Mouse (Mus musculus) kidney, postnatal 14 days (tissue): ENCODE results near the gene Dennd2c.
"Not testable (repeated sequence)": the region's sequence is repeated elsewhere in the genome, so short reads cannot be mapped to it uniquely, and the experiment has no call there.

ENCODE experiments used
- DNase-seq: peaks from one replicate; pipeline ENCODE4 v3.0.0; 2022; ENCODE audit warnings: mixed read lengths

Dennd2c gene

GRCm38 (mm10) chr3:103123636-103124035, 21.2 kb downstream of the Dennd2c start:
- no peak for DNase-seq

- DNase-seq: no peak
Measured at GRCm38 (mm10) chr3:103126138-103126537, 23.7 kb downstream of the Dennd2c start.

GRCm38 (mm10) chr3:103127177-103127576, 24.8 kb downstream of the Dennd2c start:
- DNase-seq: no peak

GRCm38 (mm10) chr3:103127721-103128120, 25.3 kb downstream of the Dennd2c start:
- DNase-seq: no peak

GRCm38 (mm10) chr3:103128251-103128650, 25.8 kb downstream of the Dennd2c start:
- no peak for DNase-seq

- DNase-seq: no peak
Measured at GRCm38 (mm10) chr3:103129367-103130159, 27.2 kb downstream of the Dennd2c start.

- DNase-seq: peak; percentile 62
Measured at GRCm38 (mm10) chr3:103130236-103130751, 27.9 kb downstream of the Dennd2c start.

GRCm38 (mm10) chr3:103133098-103133497, 30.7 kb downstream of the Dennd2c start:
- no peak for DNase-seq

- DNase-seq: no peak
Measured at GRCm38 (mm10) chr3:103136414-103137077, 34.1 kb downstream of the Dennd2c start.

- peak; percentile 58 for DNase-seq
Measured at GRCm38 (mm10) chr3:103139047-103139446, 36.6 kb downstream of the Dennd2c start.

GRCm38 (mm10) chr3:103140095-103140838, 37.9 kb downstream of the Dennd2c start:
- DNase-seq: not testable (repeated sequence)

- no peak for DNase-seq
Measured at GRCm38 (mm10) chr3:103141287-103141686, 38.9 kb downstream of the Dennd2c start.

- no peak for DNase-seq
Measured at GRCm38 (mm10) chr3:103142366-103142765, 40.0 kb downstream of the Dennd2c start.

GRCm38 (mm10) chr3:103145336-103145735, 42.9 kb downstream of the Dennd2c start:
- DNase-seq: no peak

GRCm38 (mm10) chr3:103145791-103146190, 43.4 kb downstream of the Dennd2c start:
- no peak for DNase-seq

GRCm38 (mm10) chr3:103146330-103147166, 44.1 kb downstream of the Dennd2c start:
- DNase-seq: no peak

GRCm38 (mm10) chr3:103147775-103148174, 45.4 kb downstream of the Dennd2c start:
- DNase-seq: no peak

GRCm38 (mm10) chr3:103148941-103149340, 46.5 kb downstream of the Dennd2c start:
- no peak for DNase-seq

GRCm38 (mm10) chr3:103153761-103154160, 51.4 kb downstream of the Dennd2c start:
- DNase-seq: no peak

- DNase-seq: no peak
Measured at GRCm38 (mm10) chr3:103159232-103159900, 57.0 kb downstream of the Dennd2c start.

- peak; percentile 83 for DNase-seq
Measured at GRCm38 (mm10) chr3:103169771-103170170, 67.4 kb downstream of the Dennd2c start.
